Mouse (Mus musculus) embryonic facial prominence, embryonic 12.5 days (tissue): ENCODE data around the gene Gnaq. TPM values are rescaled to one million over a fixed set of nuclear protein-coding genes. Genes with fewer than 3 reads are reported as not detected.

Experiments
- ATAC-seq: fragments of 200-750 bp; cut with Nextera tagmentation; 2 replicates; pipeline ENCODE4 v1.8.0; 2017; ENCODE audit not compliant: insufficient number of reproducible peaks, insufficient read depth, low FRiP score, low TSS enrichment
- H3K27ac ChIP-seq: fragments of 300-500 bp; sonication (generic); 2 replicates; pipeline ENCODE4 v1.5.1; 2016; ENCODE audit warnings: mild to moderate bottlenecking
- H3K27me3 ChIP-seq: fragments of 300-500 bp; sonication (generic); 2 replicates; pipeline ENCODE4 v1.6.1; 2016; ENCODE audit warnings: mild to moderate bottlenecking, moderate library complexity
- H3K36me3 ChIP-seq: fragments of 300-500 bp; sonication (generic); 2 replicates; pipeline ENCODE4 v1.6.1; 2016; ENCODE audit warnings: mild to moderate bottlenecking
- H3K4me1 ChIP-seq: fragments of 300-500 bp; sonication (generic); 2 replicates; pipeline ENCODE4 v1.6.1; 2016
- H3K4me2 ChIP-seq: fragments of 300-500 bp; sonication (generic); replicated peaks from 2 replicates; pipeline ENCODE4 v1.6.1; 2016; ENCODE audit warnings: mild to moderate bottlenecking, moderate library complexity
- H3K4me3 ChIP-seq: fragments of 300-500 bp; sonication (generic); 2 replicates; pipeline ENCODE4 v1.5.1; 2016; ENCODE audit warnings: mild to moderate bottlenecking
- H3K9ac ChIP-seq: fragments of 300-500 bp; sonication (generic); 2 replicates; pipeline ENCODE4 v1.6.1; 2016; ENCODE audit warnings: mild to moderate bottlenecking, moderate library complexity
- H3K9me3 ChIP-seq: fragments of 300-500 bp; sonication (generic); 2 replicates; pipeline ENCODE4 v1.6.1; 2016; ENCODE audit warnings: mild to moderate bottlenecking, moderate library complexity
- WGBS: fragments of 180-500 bp; shearing (Covaris S2); methylation state at CpG from one replicate; pipeline ENCODE4 v1.1.7; 2016; 5-methylcytosine and 5-hydroxymethylcytosine counted together
- polyA plus RNA-seq: library from polyadenylated mRNA; unstranded; fragments of >200 nt; fragmentation: Nextera tagmentation; extraction: Ambion mirVana; gene quantifications from 2 replicates; pipeline ENCODE4 v1.2.1, GENCODE M21; 2016

Gnaq gene
- polyA plus RNA-seq, 1 experiment from 2014 or later, result 28.9 TPM

GRCm38 (mm10) chr19:16209616-16210015 is 77.0 kb downstream of the Gnaq start:
- 98% methylated on average over 2 of the region's 2 CpGs for WGBS
- ATAC-seq, result no peak

GRCm38 (mm10) chr19:16214946-16215345 is 82.3 kb downstream of the Gnaq start:
- Histone ChIP-seq H3K4me2 (no peak overlapping the region), H3K4me1 (no peaks in the 10 kb centered on the region), H3K4me3 (no peak overlapping the region), H3K9me3 (no peaks in the 10 kb centered on the region), H3K27me3 (no peaks in the 10 kb centered on the region), H3K36me3 (peaks cover 4% of the 10 kb centered on the region; the same call in 1 of the 2 replicates), H3K9ac (no peak overlapping the region), H3K27ac (no peak overlapping the region)
- WGBS, result 71% methylated on average over 6 of the region's 6 CpGs
- no peak for ATAC-seq

More at GRCm38 (mm10) chr19:16209616-16210015, 77.0 kb downstream of the Gnaq start:
- Histone ChIP-seq H3K27ac (no peak overlapping the region), H3K27me3 (no peaks in the 10 kb centered on the region), H3K9ac (no peak overlapping the region), H3K4me3 (no peak overlapping the region), H3K9me3 (no peaks in the 10 kb centered on the region), H3K36me3 (no peaks in the 10 kb centered on the region), H3K4me1 (peaks cover 5% of the 10 kb centered on the region; the same call in 1 of the 2 replicates), H3K4me2 (no peak overlapping the region)

GRCm38 (mm10) chr19:16215430-16216016 is 82.9 kb downstream of the Gnaq start:
- Histone ChIP-seq H3K4me1 (no peaks in the 10 kb centered on the region), H3K9me3 (no peaks in the 10 kb centered on the region), H3K36me3 (peaks cover 4% of the 10 kb centered on the region; the same call in 1 of the 2 replicates), H3K27me3 (no peaks in the 10 kb centered on the region), H3K9ac (no peak overlapping the region), H3K4me3 (no peak overlapping the region), H3K4me2 (no peak overlapping the region), H3K27ac (no peak overlapping the region)
- ATAC-seq, result no peak
- WGBS, result 89% methylated on average over 2 of the region's 2 CpGs

- peaks cover 8% of the 10 kb centered on the region for H3K36me3 ChIP-seq
- no peak overlapping the region for H3K4me3 ChIP-seq
- H3K4me1 ChIP-seq, result no peaks in the 10 kb centered on the region
- H3K27me3 ChIP-seq, result no peaks in the 10 kb centered on the region
- no peaks in the 10 kb centered on the region for H3K9me3 ChIP-seq
- H3K27ac ChIP-seq, result no peak overlapping the region
- 85% methylated on average over 4 of the region's 4 CpGs for WGBS
- H3K9ac ChIP-seq, result no peak overlapping the region
- no peak overlapping the region for H3K4me2 ChIP-seq
- ATAC-seq, result no peak
These were observed 87.3 kb downstream of the Gnaq start for GRCm38 (mm10) chr19:16219978-16220377.

GRCm38 (mm10) chr19:16222526-16222925 is 89.9 kb downstream of the Gnaq start:
- Histone ChIP-seq H3K4me3 (no peak overlapping the region), H3K36me3 (peaks cover 14% of the 10 kb centered on the region), H3K4me2 (no peak overlapping the region), H3K27me3 (no peaks in the 10 kb centered on the region), H3K9me3 (no peaks in the 10 kb centered on the region), H3K27ac (no peak overlapping the region), H3K9ac (no peak overlapping the region), H3K4me1 (no peaks in the 10 kb centered on the region)
- ATAC-seq, result no peak
- 60% methylated on average over 3 of the region's 3 CpGs for WGBS

GRCm38 (mm10) chr19:16223126-16223525 is 90.5 kb downstream of the Gnaq start:
- peaks cover 14% of the 10 kb centered on the region for H3K36me3 ChIP-seq
- H3K4me3 ChIP-seq, result no peak overlapping the region
- H3K9ac ChIP-seq, result no peak overlapping the region
- no peaks in the 10 kb centered on the region for H3K4me1 ChIP-seq
- H3K4me2 ChIP-seq, result no peak overlapping the region
- ATAC-seq, result no peak
- H3K9me3 ChIP-seq, result no peaks in the 10 kb centered on the region
- WGBS, result 86% methylated on average over 3 of the region's 3 CpGs
- no peak overlapping the region for H3K27ac ChIP-seq
- no peaks in the 10 kb centered on the region for H3K27me3 ChIP-seq

GRCm38 (mm10) chr19:16224831-16225230 is 92.2 kb downstream of the Gnaq start:
- Histone ChIP-seq H3K27ac (no peak overlapping the region), H3K9me3 (no peaks in the 10 kb centered on the region), H3K27me3 (no peaks in the 10 kb centered on the region), H3K4me3 (no peak overlapping the region), H3K4me1 (no peaks in the 10 kb centered on the region), H3K9ac (no peak overlapping the region), H3K4me2 (no peak overlapping the region), H3K36me3 (peaks cover 10% of the 10 kb centered on the region)
- ATAC-seq, result no peak
- WGBS, result 54% methylated on average over 2 of the region's 2 CpGs

- WGBS, result 83% methylated on average over 1 of the region's 1 CpGs
- ATAC-seq, result no peak
- no peak overlapping the region for H3K4me3 ChIP-seq
These were observed 99.0 kb downstream of the Gnaq start for GRCm38 (mm10) chr19:16231584-16231983.

GRCm38 (mm10) chr19:16235594-16235993 is 103.0 kb downstream of the Gnaq start:
- 80% methylated on average over 8 of the region's 8 CpGs for WGBS
- peaks cover 23% of the 10 kb centered on the region for H3K4me1 ChIP-seq
- no peak for ATAC-seq

More at GRCm38 (mm10) chr19:16231584-16231983, 99.0 kb downstream of the Gnaq start:
- no peaks in the 10 kb centered on the region for H3K4me1 ChIP-seq
- no peak overlapping the region for H3K27ac ChIP-seq
- no peaks in the 10 kb centered on the region for H3K27me3 ChIP-seq
- no peaks in the 10 kb centered on the region for H3K9me3 ChIP-seq
- H3K36me3 ChIP-seq, result 0 out of 2 replicates have a peak, but pooled peaks cover under 1% of the 10 kb centered on the region
- no peak overlapping the region for H3K9ac ChIP-seq
- no peak overlapping the region for H3K4me2 ChIP-seq

GRCm38 (mm10) chr19:16237034-16237433 is 104.4 kb downstream of the Gnaq start:
- Histone ChIP-seq H3K9ac (no peak overlapping the region), H3K4me2 (no peak overlapping the region), H3K27ac (no peak overlapping the region), H3K9me3 (no peaks in the 10 kb centered on the region), H3K27me3 (no peaks in the 10 kb centered on the region), H3K36me3 (no peaks in the 10 kb centered on the region), H3K4me1 (peaks cover 29% of the 10 kb centered on the region), H3K4me3 (no peak overlapping the region)
- WGBS, result 85% methylated on average over 1 of the region's 1 CpGs
- no peak for ATAC-seq

More at GRCm38 (mm10) chr19:16235594-16235993, 103.0 kb downstream of the Gnaq start:
- H3K4me3 ChIP-seq, result no peak overlapping the region
- H3K27ac ChIP-seq, result no peak overlapping the region
- H3K9ac ChIP-seq, result no peak overlapping the region
- no peak overlapping the region for H3K4me2 ChIP-seq
- no peaks in the 10 kb centered on the region for H3K36me3 ChIP-seq
- no peaks in the 10 kb centered on the region for H3K9me3 ChIP-seq
- no peaks in the 10 kb centered on the region for H3K27me3 ChIP-seq

- H3K36me3 ChIP-seq, result no peaks in the 10 kb centered on the region
- no peak for ATAC-seq
- H3K27ac ChIP-seq, result no peak overlapping the region
- WGBS, result 54% methylated on average over 4 of the region's 4 CpGs
- no peak overlapping the region for H3K4me2 ChIP-seq
- H3K9ac ChIP-seq, result no peak overlapping the region
- H3K9me3 ChIP-seq, result no peaks in the 10 kb centered on the region
- peaks cover 38% of the 10 kb centered on the region for H3K4me1 ChIP-seq
- H3K4me3 ChIP-seq, result no peak overlapping the region
- H3K27me3 ChIP-seq, result no peaks in the 10 kb centered on the region
These were observed 105.4 kb downstream of the Gnaq start for GRCm38 (mm10) chr19:16238072-16238471.

- no peaks in the 10 kb centered on the region for H3K9me3 ChIP-seq
- 30% methylated on average over 2 of the region's 2 CpGs for WGBS
- H3K9ac ChIP-seq, result no peak overlapping the region
- no peak overlapping the region for H3K27ac ChIP-seq
- no peak for ATAC-seq
- no peaks in the 10 kb centered on the region for H3K36me3 ChIP-seq
- peaks cover 38% of the 10 kb centered on the region for H3K4me1 ChIP-seq
- H3K4me3 ChIP-seq, result no peak overlapping the region
- H3K27me3 ChIP-seq, result no peaks in the 10 kb centered on the region
- no peak overlapping the region for H3K4me2 ChIP-seq
These were observed 105.9 kb downstream of the Gnaq start for GRCm38 (mm10) chr19:16238512-16238911.
